Mouse (Mus musculus): ENCODE data around the gene Cnr1.

Gene Cnr1

GRCm38 (mm10) chr4:33924234-33924888 lies at the start of gene Cnr1:
TSS of gene Cnr1 (plus strand) at chr4:33924593.
- no peak for DNase-seq (ENCODE audit: low read depth)

- no peak for DNase-seq (ENCODE audit: low read depth)
Observed at GRCm38 (mm10) chr4:33879944-33880343, 44.4 kb upstream of the Cnr1 start.

DNA sequence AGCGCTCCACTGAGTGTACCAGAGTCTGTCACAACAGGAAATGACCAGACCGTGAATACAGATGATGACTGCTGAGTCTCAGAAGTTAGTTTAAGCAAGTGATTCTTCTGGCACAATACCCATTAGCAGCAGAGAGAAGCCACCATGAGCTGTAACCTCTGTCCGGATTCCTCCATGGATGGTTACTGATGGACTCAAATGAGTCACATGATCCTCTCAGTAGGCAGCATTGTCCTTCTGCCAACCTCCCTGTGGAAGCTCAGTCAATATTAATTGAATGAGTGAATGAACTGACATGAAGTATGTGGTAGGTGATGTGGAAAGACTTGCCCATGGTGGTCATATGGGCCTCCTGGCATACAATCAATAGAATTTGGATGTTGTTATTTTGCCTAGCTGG lies 38.4 kb upstream of the Cnr1 start:
- no peak for DNase-seq (ENCODE audit: low read depth)

DNA sequence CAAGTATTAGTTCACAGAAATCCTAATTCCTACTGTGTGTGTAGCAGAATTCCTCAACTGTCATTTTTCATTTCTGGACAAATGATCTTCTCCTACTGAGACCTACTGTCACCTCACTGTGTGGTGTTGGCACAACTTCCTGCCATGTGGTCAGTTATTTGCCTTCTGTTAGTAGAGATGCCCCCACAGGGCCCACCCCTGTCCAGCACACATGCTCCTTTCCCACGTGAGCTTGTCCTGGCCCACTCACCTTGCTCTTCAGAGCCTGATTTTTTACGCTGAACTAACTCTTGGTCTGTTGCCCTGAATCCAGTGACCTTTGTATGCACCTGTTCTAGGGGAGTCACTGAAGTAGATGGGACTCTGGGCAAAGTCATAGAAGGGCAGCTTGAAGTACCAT lies 34.4 kb upstream of the Cnr1 start:
- DNase-seq (ENCODE audit: low read depth) = no peak

DNA sequence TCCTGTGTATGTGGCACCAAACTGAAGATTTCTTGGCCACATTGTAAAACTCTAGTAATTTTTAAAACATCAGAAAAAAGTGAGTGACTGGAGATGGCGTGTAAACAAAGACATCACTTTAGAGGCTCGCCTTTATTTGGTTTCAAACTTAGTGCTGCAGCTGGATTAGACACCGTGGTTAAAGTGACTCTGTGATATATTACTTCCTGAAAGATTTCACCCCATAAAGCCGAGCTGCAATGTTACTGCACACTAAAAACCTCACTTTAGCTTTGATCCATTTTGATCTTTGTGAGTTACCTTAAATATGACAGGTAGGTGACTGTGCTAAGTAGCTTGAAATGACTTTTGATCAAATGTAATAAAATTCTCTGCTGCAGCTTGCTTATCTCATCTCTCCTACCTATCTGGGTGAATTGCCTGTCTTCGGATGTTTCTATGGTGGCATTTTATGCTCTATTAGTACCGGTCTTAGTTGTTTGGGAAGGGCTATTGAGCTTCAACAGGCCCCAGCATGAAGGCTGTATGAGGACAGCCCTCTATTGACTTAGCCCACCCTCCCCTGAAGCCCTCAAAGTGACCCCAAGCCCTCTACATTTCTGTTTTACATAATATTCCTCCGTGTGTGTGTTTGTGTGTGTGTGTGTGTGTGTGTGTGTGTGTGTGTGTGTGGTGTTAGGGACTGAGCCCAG lies 32.1 kb upstream of the Cnr1 start:
- DNase-seq (ENCODE audit: low read depth) = no peak

- no peak for DNase-seq (ENCODE audit: low read depth)
Observed at GRCm38 (mm10) chr4:33893841-33894240, 30.6 kb upstream of the Cnr1 start.

DNA sequence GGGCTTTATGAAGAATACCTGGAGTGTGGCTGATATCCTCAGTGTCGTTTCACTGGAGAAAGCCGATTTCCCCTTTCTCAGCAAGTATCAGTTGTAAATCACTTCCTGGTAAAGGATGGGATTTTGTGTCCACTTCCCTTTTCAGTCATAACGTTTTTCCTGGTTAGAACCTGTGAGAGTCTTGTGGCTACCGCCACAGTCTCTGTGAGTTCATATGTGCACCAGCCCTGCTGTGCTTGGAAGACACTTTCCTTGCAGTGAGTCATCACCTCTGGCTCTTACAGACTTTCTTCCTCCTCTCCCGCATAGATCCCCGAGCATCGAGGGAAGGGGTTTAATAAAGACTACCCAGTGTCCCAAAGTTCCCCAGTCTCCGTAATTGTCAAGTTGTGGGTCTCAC lies 29.3 kb upstream of the Cnr1 start:
- DNase-seq (ENCODE audit: low read depth) = no peak

DNA sequence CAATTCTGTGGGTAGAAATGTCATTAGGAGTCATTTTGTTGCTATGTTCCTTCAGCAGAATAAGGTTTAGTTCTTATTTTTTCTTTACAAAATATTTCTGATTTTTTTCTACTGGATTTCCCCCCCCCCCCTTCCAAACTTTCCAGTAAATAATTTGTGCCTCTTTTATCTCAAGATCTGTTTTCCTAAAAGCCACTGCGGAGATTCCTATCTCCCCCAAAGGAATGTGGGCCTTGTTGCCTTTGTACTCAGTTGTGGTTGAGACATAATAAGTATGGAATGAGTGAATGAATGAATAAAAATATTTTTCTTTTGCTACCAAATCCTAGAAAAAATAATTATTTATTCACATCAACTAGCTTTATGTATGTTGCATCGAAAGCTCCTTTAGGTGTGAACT lies 28.9 kb upstream of the Cnr1 start:
- no peak for DNase-seq (ENCODE audit: low read depth)

GRCm38 (mm10) chr4:33901659-33902058 lies 22.7 kb upstream of the Cnr1 start:
- DNase-seq (ENCODE audit: low read depth) = no peak

DNA sequence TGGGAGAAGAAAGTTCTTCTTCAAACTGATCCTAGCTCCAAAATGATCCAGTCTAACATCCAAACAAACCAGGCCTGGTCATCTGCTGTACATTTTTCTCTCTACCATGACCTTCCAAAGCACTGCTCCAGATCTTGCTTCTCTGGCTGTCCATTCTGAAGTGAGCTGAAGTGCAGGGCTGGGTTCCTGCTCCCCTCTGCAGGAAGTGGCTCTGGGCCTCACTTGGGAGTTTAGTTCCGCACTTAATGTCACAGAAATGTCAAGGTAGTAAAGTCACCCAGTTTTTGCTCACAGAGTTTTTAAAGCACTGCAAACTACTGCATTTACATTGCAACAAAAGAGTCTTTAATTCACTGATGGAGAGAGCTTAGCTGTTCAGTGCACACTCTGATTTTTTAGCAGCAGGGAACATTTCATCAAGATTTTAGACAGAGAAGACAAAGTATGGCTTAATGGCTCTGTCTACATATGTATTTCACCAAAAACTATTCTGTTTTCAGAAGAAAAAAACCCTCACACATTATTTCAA lies 20.5 kb upstream of the Cnr1 start:
- no peak for DNase-seq (ENCODE audit: low read depth)

GRCm38 (mm10) chr4:33904826-33905225 lies 19.6 kb upstream of the Cnr1 start:
- no peak for DNase-seq (ENCODE audit: low read depth)

- DNase-seq (ENCODE audit: low read depth) = no peak
Observed at GRCm38 (mm10) chr4:33908786-33909185, 15.6 kb upstream of the Cnr1 start.

- no peak for DNase-seq (ENCODE audit: low read depth)
Observed at GRCm38 (mm10) chr4:33915730-33916129, 8.7 kb upstream of the Cnr1 start.

DNA sequence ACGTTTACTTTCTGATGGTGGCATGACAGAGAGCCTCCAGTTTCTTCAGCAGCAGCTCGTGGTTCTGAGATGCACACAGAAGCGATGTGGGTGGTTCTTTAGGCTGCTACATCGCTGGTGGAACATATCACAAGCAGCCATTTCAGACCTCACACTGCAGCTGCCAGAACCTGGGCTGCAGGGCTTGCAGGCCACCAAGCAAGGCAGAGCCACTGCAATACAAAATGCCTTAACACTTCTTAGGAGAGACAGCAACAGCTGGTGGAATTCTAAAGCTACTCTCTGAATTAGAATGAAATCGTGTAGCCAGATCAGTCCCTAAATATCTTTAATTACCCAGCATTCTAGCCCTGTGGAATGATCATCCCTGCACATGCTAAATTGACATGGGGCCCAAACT lies 3.6 kb upstream of the Cnr1 start:
- no peak for DNase-seq (ENCODE audit: low read depth)

GRCm38 (mm10) chr4:33923151-33923760 lies 1.1 kb upstream of the Cnr1 start:
- no peak for DNase-seq (ENCODE audit: low read depth)

DNA sequence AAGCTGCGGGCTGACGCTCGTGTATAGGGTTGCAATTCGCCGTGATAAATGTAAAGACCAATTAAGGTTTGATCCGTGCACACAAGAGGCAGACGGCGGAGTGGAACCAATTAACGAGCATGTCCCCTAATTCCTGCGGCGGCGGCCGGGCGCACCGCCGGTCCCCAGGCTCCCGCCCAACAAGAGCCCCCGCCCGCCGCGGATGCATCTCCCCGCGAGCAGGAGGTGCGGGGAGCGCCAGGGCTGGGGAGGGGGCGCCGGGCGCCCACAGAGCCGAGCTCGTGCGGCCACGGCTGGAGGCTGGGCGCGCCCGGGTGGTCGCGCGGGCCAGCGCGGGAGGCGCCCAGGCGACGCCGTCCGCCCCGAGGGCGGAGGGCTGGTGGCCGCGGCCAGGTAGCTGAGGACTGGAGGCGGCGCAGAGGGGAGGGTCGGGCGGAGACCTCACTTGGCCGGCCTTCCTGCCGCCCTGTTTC lies 596 bp upstream of the Cnr1 start:
- DNase-seq (ENCODE audit: low read depth) = no peak

DNA sequence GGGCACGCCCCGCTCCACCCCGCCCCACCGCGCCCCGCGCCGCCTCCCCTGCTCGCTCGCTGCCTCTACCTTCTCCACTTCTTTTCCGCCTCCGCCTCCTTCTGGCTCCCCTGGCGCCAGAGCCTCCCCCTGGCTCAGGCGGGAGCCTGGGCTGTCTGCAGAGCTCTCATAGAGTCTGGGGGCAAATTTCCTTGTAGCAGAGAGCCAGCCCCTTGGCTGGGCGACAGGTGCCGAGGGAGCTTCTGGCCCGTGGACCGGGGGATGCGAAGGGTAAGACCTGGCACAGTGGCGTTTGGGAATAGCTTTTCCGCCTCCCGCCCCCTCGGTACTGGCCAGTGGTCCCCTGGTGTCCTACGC lies 474 bp downstream of the Cnr1 start:
- DNase-seq (ENCODE audit: low read depth) = no peak

GRCm38 (mm10) chr4:33925489-33925888 lies 1.1 kb downstream of the Cnr1 start:
- DNase-seq (ENCODE audit: low read depth) = no peak

DNA sequence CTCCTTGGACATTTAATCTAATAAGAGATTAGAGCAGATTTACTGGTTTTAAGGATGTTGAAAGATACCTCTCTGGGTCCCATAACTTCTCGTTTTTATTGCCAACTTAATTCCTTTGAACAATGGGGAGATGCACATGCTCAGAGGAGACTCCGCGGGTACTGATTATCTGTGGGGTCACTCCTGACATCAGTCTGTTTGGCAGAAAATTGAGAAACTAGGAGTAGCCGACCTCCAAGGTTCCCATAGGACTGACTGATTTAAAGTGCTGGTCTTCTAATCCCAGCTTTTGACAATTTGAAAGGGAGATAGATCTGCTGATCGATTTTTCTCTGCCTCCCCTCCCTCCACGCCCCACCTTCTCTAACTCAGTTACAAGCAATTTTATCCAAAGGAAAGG lies 1.6 kb downstream of the Cnr1 start:
- DNase-seq (ENCODE audit: low read depth) = no peak

DNA sequence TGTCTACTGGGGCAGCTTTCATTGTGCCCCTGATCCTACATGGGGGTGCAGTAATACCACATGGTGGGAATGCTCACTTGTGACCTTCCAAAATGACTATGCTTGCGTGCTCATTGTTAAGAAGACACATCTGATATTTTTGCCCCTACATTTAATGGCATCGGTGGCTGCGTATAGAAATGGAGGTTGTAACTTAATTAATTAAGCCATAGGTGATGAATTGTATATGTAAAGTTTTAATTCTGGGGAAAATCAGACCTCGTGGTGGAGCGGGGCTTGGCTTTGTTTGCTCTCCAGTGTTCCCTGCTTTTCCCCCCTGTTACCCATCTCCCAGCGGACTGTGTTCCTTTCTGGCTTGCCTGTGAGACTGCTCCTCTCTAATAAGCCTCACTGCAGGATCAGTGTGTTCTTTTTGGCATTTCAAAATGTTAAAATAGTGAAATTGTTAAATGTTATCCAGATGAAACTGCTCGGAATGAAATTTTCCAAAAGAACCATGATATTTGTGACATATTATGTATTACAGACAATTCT lies 2.4 kb downstream of the Cnr1 start:
- DNase-seq (ENCODE audit: low read depth) = no peak

DNA sequence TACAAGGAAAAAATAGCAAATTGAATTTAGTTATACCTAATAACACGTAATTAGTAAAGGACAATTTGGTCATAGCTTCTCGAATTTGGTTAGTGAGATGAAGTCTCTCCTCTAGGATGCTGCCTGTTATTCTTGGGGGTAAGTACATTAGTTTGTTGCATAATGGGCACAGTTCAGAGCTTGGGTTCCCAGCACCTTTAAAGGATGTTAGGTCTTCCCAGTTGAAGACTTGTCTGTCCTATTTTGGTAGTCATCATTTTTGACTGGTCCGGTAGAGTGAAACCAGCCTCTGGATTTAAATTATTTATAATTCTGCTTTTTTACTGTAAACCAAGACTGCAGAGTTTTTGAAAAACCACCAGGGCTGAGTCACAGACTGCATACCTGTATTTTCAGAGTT lies 3.3 kb downstream of the Cnr1 start:
- DNase-seq (ENCODE audit: low read depth) = no peak

GRCm38 (mm10) chr4:33928450-33928849 lies 4.1 kb downstream of the Cnr1 start:
- DNase-seq (ENCODE audit: low read depth) = no peak

DNA sequence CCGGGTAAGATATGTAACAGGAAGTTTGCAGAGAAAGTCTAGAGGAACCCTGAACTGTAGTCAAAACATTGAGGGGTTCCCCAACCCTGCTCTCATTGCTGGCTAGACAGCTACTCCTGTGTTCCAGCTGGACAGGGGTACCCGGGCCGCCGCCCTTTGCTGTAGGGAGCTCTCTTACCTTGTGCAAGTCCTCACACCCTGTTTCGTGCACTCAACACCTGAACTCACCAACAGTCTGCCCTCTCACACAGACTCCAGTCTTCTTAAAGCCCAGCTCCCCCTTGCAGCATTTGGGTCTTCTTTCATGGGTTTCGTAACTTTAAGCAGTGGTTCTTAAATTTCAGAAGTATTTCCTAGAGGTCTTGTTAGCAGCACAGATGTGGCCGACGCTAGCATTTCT lies 7.0 kb downstream of the Cnr1 start:
- DNase-seq (ENCODE audit: low read depth) = no peak
